Mouse (Mus musculus) brain, embryonic 18.5 days (tissue): Measurements from ENCODE around the gene Olfr1234.

Experiments
- DNase-seq: peaks from one replicate; pipeline ENCODE4 v3.0.0-alpha.2; 2012; ENCODE audit warnings: low read depth, low spot score

The Olfr1234 gene

GRCm38 (mm10) chr2:89364765-89365164 lies at the start of gene Olfr1234:
TSS of gene Olfr1234 (minus strand) at chr2:89364865.
- no peak for DNase-seq

- DNase-seq: no peak
Observed at GRCm38 (mm10) chr2:89409576-89409975, 44.9 kb upstream of the Olfr1234 start, which contains the start of gene Olfr1238. TSS of gene Olfr1238 (minus strand) at chr2:89409676.

DNA sequence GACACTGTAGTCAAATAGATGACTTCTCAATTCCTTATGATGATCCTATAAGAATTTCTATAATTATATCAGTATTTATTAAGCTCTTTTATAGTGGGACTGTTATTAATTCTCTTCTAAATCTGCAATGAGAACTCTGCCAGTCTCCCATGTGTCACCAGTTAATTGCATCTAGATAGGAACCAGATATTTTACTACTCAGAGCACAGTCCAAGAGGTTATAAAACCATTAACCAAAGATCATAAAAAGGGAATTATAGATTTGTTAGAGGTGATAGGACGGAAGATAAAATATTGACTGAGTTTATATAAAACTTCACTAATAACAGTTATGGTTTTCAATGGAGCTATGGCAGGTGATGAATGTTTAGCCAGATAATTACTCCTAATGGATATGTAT lies 36.2 kb upstream of the Olfr1234 start:
- no peak for DNase-seq

DNA sequence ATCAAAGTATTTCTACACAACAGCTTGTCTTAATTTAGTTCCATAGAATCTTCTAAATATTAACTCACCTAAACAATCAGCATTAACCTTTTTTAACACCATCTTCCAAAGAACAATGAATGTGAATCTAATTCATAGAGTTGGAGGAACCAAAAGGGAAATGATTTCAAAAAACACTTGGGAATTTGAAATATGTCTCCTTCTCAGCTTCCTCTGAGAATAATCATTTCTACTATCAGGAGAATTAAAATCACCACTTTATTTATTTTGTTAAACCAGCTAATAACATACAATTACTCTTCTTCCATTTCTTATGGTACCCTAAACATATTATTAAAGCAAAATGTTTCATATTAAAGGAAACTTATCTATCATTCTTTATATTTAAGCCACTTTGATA lies 22.4 kb downstream of the Olfr1234 start, which contains the start of gene Olfr1233:
Gene Olfr1233, minus strand, starts transcription at position 101 of the 400 bp plus-strand sequence.
- DNase-seq: no peak

DNA sequence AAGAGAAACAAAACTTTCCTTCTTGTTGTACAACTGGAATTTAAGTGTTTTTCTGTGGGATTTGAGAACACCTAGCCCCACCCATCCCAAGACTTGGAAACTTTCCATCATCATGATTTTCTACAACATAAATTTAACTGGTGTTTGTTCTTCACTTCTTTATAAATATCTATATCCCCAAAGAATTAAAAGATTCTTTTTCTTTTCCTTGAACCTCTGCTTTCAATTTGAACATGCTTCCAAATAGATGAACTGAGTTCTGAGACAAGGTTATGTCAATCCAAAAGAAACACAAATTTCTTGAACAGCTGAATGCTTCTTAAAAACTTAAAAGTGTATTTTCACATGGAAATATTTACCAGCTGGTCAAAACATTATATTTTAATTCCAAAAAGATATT lies 35.1 kb downstream of the Olfr1234 start, which contains the start of gene Olfr1232:
Gene Olfr1232, minus strand, starts transcription at position 101 of the 400 bp plus-strand sequence.
- no peak for DNase-seq
